Mouse (Mus musculus) retina, adult 2 months (tissue): Measurements from ENCODE around the gene Afmid.

Experiments used
- DNase-seq: peaks from one replicate; pipeline ENCODE4 v3.0.0-alpha.2; 2012; ENCODE audit warnings: low read depth, low spot score

Gene Afmid

DNA sequence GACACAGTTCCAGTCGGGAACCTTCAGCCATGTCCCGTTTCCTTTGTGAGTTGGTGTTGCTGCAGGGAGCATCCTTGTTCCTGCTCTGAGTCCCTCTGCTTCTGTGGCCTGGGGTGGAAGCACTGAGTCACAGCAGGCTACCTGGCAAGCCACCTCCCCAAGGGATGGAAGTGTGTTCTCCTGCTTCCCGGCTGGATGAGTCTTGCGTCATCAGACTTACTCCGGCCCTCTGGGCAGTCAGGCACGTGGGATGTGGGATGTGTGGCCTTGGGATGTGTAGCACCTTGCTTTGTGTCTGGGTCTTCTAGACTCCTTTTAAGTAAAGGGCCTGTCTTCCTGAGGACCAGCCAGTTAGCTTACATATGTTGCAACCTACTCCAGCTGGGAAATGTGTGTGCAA is 54.0 kb downstream of the Afmid start:
- DNase-seq, result no peak

DNA sequence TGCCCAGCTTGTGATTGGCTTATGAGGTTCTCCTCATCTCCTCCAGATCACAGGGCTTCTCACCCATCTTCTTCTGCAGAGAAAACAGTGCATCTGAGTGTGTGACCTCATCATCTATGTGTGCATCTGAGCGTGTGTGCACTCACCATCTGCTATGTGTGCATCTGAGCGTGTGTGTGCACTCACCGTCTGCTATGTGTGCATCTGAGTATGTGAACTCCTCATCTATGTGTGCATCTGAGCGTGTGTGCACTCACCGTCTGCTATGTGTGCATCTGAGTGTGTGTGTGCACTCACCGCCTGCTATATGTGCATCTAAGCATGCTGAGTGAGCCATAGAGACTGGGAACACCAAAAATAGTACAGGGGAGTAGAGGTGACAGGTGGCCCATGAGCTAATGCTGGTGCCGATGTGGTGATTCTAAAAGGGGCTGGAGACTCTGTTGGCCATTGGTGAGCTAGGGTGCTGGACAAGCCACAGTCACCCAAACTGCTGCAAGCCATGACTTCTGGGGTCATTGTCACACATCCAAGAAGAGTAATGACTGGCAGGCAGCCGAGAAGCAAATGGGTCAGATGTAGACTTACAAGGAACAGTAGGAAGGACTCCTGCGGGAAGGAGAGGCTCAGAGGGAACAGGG is 54.7 kb downstream of the Afmid start:
- no peak for DNase-seq

GRCm38 (mm10) chr11:117880977-117881358 is 55.2 kb downstream of the Afmid start:
- DNase-seq, result no peak

- no peak for DNase-seq
Observed at GRCm38 (mm10) chr11:117881787-117882186, 56.1 kb downstream of the Afmid start.

- no peak for DNase-seq
Observed at GRCm38 (mm10) chr11:117882208-117882607, 56.5 kb downstream of the Afmid start.

DNA sequence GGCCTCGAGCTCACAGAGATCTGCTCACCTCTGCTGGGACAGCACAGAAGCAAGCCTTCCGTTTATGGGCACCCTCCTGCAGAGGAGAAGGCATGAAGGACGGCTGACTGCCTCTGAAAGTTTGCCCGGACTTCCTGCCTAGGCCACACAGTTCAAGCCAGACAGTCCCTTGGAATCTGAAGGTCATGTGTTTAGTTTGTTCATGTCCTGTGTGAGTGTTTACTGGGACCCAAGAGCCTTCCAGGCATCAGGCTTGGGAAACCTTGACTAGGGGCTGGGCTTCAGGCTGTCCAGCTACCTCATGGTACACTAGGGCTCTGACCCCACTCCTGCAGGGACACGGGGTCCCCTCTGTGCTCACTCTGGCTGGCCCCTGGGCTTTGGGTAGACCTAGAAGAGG is 60.3 kb downstream of the Afmid start:
- no peak for DNase-seq

DNA sequence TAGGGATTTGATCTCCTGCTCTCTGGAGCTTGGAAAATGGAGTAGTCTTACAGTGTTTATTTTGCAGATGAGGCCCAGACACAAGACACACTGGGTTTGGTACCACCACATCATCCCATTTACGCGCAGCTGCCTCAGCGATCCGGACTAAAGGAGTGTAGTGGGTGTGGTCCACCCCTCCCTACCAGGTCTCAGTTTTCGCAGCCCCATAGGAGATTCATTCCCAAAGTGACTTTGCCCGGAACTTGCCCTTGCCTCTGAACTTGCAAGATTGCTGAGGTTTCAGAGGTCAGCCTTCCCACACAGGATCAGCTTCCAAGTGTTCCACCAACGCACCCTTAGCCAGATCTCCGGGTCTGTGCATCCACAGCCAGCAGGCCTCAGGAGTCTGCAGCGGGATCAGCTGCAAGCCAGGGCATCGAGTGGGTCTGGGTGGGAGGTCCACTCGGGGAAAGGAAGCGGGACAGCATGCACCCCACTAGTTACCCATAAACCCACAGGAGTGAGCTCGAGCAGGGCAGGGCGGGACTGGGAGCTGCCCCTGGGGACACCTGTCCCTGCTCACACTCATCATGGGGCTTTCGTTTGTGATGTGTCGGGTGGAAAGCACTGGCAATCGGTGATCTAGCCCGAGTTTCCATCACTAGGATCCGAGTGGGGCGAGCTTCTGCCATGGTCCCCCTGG is 62.6 kb downstream of the Afmid start:
- no peak for DNase-seq

- no peak for DNase-seq
Observed at GRCm38 (mm10) chr11:117888853-117889822, 63.4 kb downstream of the Afmid start.
